Mouse (Mus musculus): ENCODE results near the gene Rsph10b.

DNA sequence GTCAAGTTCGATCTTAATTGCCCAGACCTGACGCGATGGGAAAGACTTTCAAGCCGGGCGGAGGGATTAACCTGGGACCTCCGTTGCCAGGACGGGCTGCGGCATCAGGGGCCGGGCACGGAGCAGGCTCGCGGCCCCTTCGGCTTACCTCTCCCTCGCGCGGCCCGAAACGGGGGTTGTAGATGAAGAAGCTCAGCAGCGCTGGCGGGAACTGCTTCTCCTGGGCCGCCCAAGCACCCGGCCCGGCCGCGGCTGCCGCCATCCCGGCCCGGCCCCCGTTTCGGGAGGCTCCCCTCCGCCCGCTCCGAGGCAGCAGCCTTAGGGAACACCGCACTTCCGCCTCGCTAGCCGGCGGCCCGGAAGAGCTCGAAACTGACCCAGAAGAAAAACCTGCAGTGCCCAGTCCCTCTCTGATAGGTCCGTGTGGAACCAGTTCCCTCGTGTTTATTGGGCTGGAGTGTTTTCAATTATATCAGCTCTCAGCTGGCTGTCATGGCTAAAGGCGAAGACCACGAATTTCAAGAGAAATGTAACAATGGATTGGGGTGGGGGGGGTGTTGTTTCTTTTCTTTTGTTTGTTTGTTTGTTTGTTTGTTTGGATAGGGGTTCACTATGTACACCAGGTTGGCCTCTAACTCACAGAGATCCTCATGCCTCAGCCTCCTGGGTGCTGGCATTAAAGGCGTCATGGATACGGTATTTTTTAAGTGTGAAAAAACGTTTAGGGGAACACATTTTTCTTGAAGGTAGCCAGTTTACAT lies 81.9 kb downstream of the Rsph10b start, which contains the start of gene Ccz1:
- TF ChIP-seq POLR2A (IDR thresholded peaks at IDR 0.05; ENCODE audit: borderline replicate concordance, insufficient read depth, low read length) (peak; percentile 50; the same call in 1 of the 2 replicates), CTCF (IDR thresholded peaks at IDR 0.05; ENCODE audit: borderline replicate concordance, insufficient read depth, low read depth, low read length) (no peak)

All from cerebellum, adult 2 months (tissue).